Mouse (Mus musculus) MEL (cell line): ENCODE data around the gene Bcl7a. TPM values are rescaled to one million over a fixed set of nuclear protein-coding genes. Genes with fewer than 3 reads are reported as not detected.

Experiments used
- DNase-seq: peaks from one replicate; pipeline ENCODE4 v3.0.0; 2011; ENCODE audit warnings: low read depth, low spot score
- H3K27ac ChIP-seq: 2 replicates; pipeline ENCODE4 v1.5.1; 2012; ENCODE audit warnings: low read depth, mild to moderate bottlenecking, control low read depth, low read length, moderate library complexity; ENCODE audit not compliant: control insufficient read depth
- H3K27me3 ChIP-seq, 2 experiments: fragments of 150-350 bp in 1 of 2; sonication (generic) in 1 of 2; 2 replicates each; pipeline ENCODE4 v1.6.1; 2012; ENCODE audit warnings: low read length in 2 of 2, mild to moderate bottlenecking in 2 of 2, improper control_type of control experiment in 1 of 2, moderate library complexity in 1 of 2; ENCODE audit not compliant: insufficient read depth in 2 of 2, control insufficient read depth in 1 of 2
- H3K36me3 ChIP-seq, 2 experiments: 2 replicates each; pipeline ENCODE4 v1.6.1; 2012 to 2014; ENCODE audit warnings: low read length in 2 of 2, improper control_type of control experiment in 1 of 2, inconsistent platforms in 1 of 2, mild to moderate bottlenecking in 1 of 2; ENCODE audit not compliant: insufficient read depth in 2 of 2, control insufficient read depth in 1 of 2
- H3K4me1 ChIP-seq, 2 experiments: fragments of 150-350 bp in 1 of 2; sonication (generic) in 1 of 2; 2 replicates each; pipeline ENCODE4 v1.6.1; 2012; ENCODE audit warnings: low read length in 2 of 2, improper control_type of control experiment in 1 of 2, mild to moderate bottlenecking in 1 of 2; ENCODE audit not compliant: insufficient read depth in 2 of 2, control insufficient read depth in 1 of 2
- H3K4me3 ChIP-seq, 2 experiments: fragments of 150-350 bp in 1 of 2; sonication (generic) in 1 of 2; 2 replicates each; pipeline ENCODE4 v1.5.1; 2012; ENCODE audit warnings: low read depth in 2 of 2, low read length in 2 of 2, mild to moderate bottlenecking in 2 of 2, moderate library complexity in 2 of 2, control low read depth in 1 of 2, improper control_type of control experiment in 1 of 2; ENCODE audit not compliant: control insufficient read depth in 1 of 2, insufficient read depth in 1 of 2
- H3K79me2 ChIP-seq: 2 replicates; pipeline ENCODE4 v1.6.1; 2012; ENCODE audit warnings: mild to moderate bottlenecking, low read length, moderate library complexity; ENCODE audit not compliant: control insufficient read depth, poor library complexity, insufficient read depth
- H3K9ac ChIP-seq: 2 replicates; pipeline ENCODE4 v1.6.1; 2012; ENCODE audit warnings: low read depth, mild to moderate bottlenecking, control low read depth, low read length, moderate library complexity; ENCODE audit not compliant: control insufficient read depth, poor library complexity, severe bottlenecking
- H3K9me3 ChIP-seq: fragments of 150-350 bp; sonication (generic); replicated peaks from 2 replicates; pipeline ENCODE4 v1.6.1; 2012; ENCODE audit warnings: mild to moderate bottlenecking, low read length, improper control_type of control experiment, moderate library complexity; ENCODE audit not compliant: insufficient read depth
- BHLHE40 ChIP-seq: IDR thresholded peaks from 2 replicates; pipeline ENCODE4 v1.6.1; 2012; ENCODE audit warnings: low read depth, mild to moderate bottlenecking, inconsistent platforms, low read length, improper control_type of control experiment, borderline replicate concordance
- CTCF ChIP-seq, 3 experiments: IDR thresholded peaks in 2 of 3; conservative IDR thresholded peaks in 1 of 3; 2 replicates each; pipeline ENCODE4 v1.5.1; 2011 to 2012; ENCODE audit warnings: low read length in 3 of 3, low read depth in 2 of 3, mild to moderate bottlenecking in 2 of 3, improper control_type of control experiment in 1 of 3, inconsistent platforms in 1 of 3, mixed read lengths in 1 of 3, moderate library complexity in 1 of 3; ENCODE audit not compliant: control insufficient read depth in 1 of 3, insufficient read depth in 1 of 3, poor library complexity in 1 of 3, severe bottlenecking in 1 of 3
- E2F4 ChIP-seq: IDR thresholded peaks from 2 replicates; pipeline ENCODE4 v1.6.1; 2011; ENCODE audit warnings: low read depth, low read length, improper control_type of control experiment, borderline replicate concordance
- ETS1 ChIP-seq: IDR thresholded peaks from 2 replicates; pipeline ENCODE4 v1.6.1; 2012; ENCODE audit warnings: low read depth, mild to moderate bottlenecking, inconsistent platforms, low read length, improper control_type of control experiment, moderate library complexity
- GABPA ChIP-seq: IDR thresholded peaks from 2 replicates; pipeline ENCODE4 v1.6.1; 2012; ENCODE audit warnings: low read depth, mild to moderate bottlenecking, inconsistent platforms, low read length, improper control_type of control experiment, moderate library complexity
- MAFK ChIP-seq: IDR thresholded peaks from 2 replicates; pipeline ENCODE4 v1.6.1; 2011; ENCODE audit warnings: low read depth, mild to moderate bottlenecking, low read length, improper control_type of control experiment, borderline replicate concordance
- MAX ChIP-seq: IDR thresholded peaks from 2 replicates; pipeline ENCODE4 v1.6.1; 2011; ENCODE audit warnings: low read length, improper control_type of control experiment
- MAZ ChIP-seq: IDR thresholded peaks from 2 replicates; pipeline ENCODE4 v1.6.1; 2012; ENCODE audit warnings: low read depth, mild to moderate bottlenecking, inconsistent platforms, low read length, improper control_type of control experiment
- MXI1 ChIP-seq: IDR thresholded peaks from 2 replicates; pipeline ENCODE4 v1.6.1; 2011; ENCODE audit warnings: mild to moderate bottlenecking, low read depth, low read length, improper control_type of control experiment
- MYB ChIP-seq: IDR thresholded peaks from 2 replicates; pipeline ENCODE4 v1.6.1; 2011; ENCODE audit warnings: mild to moderate bottlenecking, low read depth, low read length, improper control_type of control experiment
- NRF1 ChIP-seq: IDR thresholded peaks from 2 replicates; pipeline ENCODE4 v1.6.1; 2014; ENCODE audit warnings: low read depth, mild to moderate bottlenecking, inconsistent platforms, low read length, improper control_type of control experiment, moderate library complexity; ENCODE audit not compliant: poor library complexity, insufficient read depth, severe bottlenecking
- RAD21 ChIP-seq: IDR thresholded peaks from 2 replicates; pipeline ENCODE4 v1.6.1; 2011; ENCODE audit warnings: mild to moderate bottlenecking, low read depth, low read length, improper control_type of control experiment
- ZMIZ1 ChIP-seq: IDR thresholded peaks from 2 replicates; pipeline ENCODE4 v1.6.1; 2012; ENCODE audit warnings: low read depth, mild to moderate bottlenecking, inconsistent platforms, low read length, improper control_type of control experiment, moderate library complexity
- polyA plus RNA-seq, 2 experiments: library from polyadenylated mRNA; stranded (reverse) in 1 of 2; unstranded in 1 of 2; fragments of >175 nt in 1 of 2; fragments of >200 nt in 1 of 2; gene quantifications; 2 replicates each; pipeline versions ENCODE4 v1.2.1 to v1.2.4; 2012; ENCODE audit warnings: low replicate concordance in 2 of 2, low read depth in 1 of 2; ENCODE audit not compliant: insufficient read length in 2 of 2, insufficient read depth in 1 of 2, missing spikeins in 1 of 2
- total RNA-seq: library from RNA; depleted of rRNA; stranded (reverse); fragments of 300-350 nt; gene quantifications from 2 replicates; pipeline ENCODE4 v1.2.3, GENCODE M21; 2012

Gene Bcl7a
- total and polyA plus RNA-seq, 3 experiments: 3.5 to 11.0 TPM; not detected in 1

DNA sequence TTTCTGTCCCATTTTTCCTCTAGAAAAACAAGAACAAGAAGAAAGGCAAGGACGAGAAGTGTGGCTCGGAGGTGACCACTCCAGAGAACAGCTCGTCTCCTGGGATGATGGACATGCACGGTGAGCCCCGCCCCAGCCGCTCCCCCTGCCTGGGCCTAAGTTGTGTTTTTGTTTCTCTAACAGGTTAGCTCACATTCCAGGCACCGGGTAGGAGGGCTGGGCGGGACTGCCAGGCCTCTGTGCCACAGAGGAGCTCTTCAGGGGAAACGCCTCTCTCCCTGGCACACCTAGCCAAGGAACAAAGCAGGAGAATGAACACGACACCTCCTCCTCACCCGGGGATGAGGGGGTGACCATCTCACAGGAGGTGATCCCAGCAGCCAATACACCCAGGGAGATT, 12.3 kb downstream of the Bcl7a start:
- H3K27me3 ChIP-seq: no peaks in the 10 kb centered on the region
- no peak for DNase-seq
- TF ChIP-seq MXI1: no peak
- no peak for TF ChIP-seq BHLHE40
- no peak for TF ChIP-seq NRF1
- TF ChIP-seq RAD21: no peak
- no peak for TF ChIP-seq MYB
- TF ChIP-seq MAX: no peak
- TF ChIP-seq E2F4: no peak
- no peak for TF ChIP-seq ZMIZ1
- H3K27ac ChIP-seq: no peak overlapping the region
- no peak overlapping the region for H3K9ac ChIP-seq
- no peaks in the 10 kb centered on the region for H3K79me2 ChIP-seq
- H3K9me3 ChIP-seq: no peaks in the 10 kb centered on the region
- no peak overlapping the region for H3K4me3 ChIP-seq
- no peaks in the 10 kb centered on the region for H3K36me3 ChIP-seq
- no peaks in the 10 kb centered on the region for H3K4me1 ChIP-seq

DNA sequence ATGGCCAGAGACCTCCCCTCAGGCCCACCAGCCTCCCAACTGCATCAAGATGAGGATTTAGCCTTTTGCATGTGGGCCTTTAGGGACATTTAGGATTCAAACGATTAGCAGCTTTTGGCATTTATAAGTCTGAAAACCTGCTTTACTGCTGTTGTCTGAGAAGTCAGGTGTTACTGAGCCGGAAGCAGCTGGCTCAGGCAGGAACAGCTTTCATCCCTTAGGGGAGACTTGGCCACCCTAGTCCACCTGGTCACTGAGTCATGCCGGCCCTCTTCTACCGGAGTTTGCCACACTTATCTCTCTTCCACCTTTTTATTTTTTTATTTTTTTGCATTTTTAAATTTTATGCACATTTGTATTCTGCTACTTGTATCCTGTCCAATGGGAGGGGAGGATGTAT, 13.6 kb downstream of the Bcl7a start:
- Histone ChIP-seq H3K9ac (no peak overlapping the region), H3K4me3 (no peak overlapping the region), H3K79me2 (no peaks in the 10 kb centered on the region)
- TF ChIP-seq NRF1 (no peak), MAZ (no peak), ZMIZ1 (no peak), MAFK (no peak), CTCF (IDR thresholded peaks at IDR 0.05 in 2 of 3, conservative IDR thresholded peaks at IDR 0.05 in 1 of 3; ENCODE audit: control insufficient read depth in 1 of 3, insufficient read depth in 1 of 3, low read depth in 2 of 3, low read length in 3 of 3, poor library complexity in 1 of 3, severe bottlenecking in 1 of 3) (no peak), ETS1 (no peak)
- TF ChIP-seq, all 39 proteins: peak for 0
- no peaks in the 10 kb centered on the region for H3K27me3 ChIP-seq
- no peak overlapping the region for H3K27ac ChIP-seq
- no peaks in the 10 kb centered on the region for H3K9me3 ChIP-seq
- no peaks in the 10 kb centered on the region for H3K36me3 ChIP-seq
- no peaks in the 10 kb centered on the region for H3K4me1 ChIP-seq
- no peak for DNase-seq

DNA sequence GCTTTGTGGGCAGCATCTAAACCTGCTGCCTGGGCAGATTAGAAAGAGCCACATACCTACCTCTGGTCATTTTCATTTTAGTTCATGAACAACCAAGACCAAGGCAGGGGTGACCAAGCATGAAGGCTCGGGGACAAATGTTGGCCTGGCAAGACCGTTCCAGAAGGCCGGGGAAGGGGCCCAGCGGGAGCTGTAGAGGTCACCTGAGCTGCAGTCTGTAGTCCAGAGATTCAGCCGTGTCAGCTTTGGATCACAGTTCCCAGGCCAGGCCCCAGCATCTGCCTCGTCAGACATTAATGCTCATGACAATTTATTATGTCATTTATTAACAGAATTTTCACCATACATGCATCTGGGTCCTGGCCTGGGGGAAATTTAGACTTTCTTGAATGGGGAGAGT, 15.8 kb downstream of the Bcl7a start:
- H3K9ac ChIP-seq: no peak overlapping the region
- TF ChIP-seq GABPA: no peak
- TF ChIP-seq, all 39 proteins: peak for 0
- no peaks in the 10 kb centered on the region for H3K79me2 ChIP-seq
- no peak overlapping the region for H3K4me3 ChIP-seq
- no peaks in the 10 kb centered on the region for H3K36me3 ChIP-seq
- no peaks in the 10 kb centered on the region for H3K9me3 ChIP-seq
- no peaks in the 10 kb centered on the region for H3K27me3 ChIP-seq
- no peak overlapping the region for H3K27ac ChIP-seq
- no peaks in the 10 kb centered on the region for H3K4me1 ChIP-seq
- no peak for DNase-seq
